Mouse (Mus musculus) G1E (cell line): ENCODE measurements around the gene Cmip.

Experiments used
- CTCF ChIP-seq: IDR thresholded peaks from 2 replicates; pipeline ENCODE4 v1.5.1; 2012; ENCODE audit warnings: low read depth, low read length, inconsistent platforms, mixed read lengths
- GATA1 ChIP-seq: IDR thresholded peaks from 2 replicates; pipeline ENCODE4 v1.6.1; 2012; ENCODE audit warnings: borderline replicate concordance, low read length, inconsistent platforms, mixed read lengths

DNA sequence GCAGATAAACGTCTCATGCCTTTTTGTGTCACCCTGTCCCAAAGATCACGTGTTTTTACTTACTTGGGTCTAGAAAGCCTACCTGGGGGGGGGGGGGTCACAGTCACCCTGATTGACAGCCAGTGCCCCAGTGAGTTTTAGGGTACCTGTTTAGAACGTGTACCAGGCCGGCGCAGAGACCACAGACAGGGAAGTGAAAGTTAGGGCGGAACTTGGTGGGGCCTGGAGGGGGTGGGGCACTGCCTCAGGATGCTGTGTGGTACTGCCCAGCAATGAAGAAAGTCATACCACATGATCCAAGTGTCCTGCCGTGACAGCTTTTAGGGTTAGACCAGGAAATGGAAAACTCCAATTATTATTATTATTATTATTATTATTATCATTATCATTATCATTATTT is 219.0 kb downstream of the Cmip start:
- TF ChIP-seq CTCF: no peak
- no peak for TF ChIP-seq GATA1
